Mouse (Mus musculus): ENCODE data around the gene Acoxl.

DNA sequence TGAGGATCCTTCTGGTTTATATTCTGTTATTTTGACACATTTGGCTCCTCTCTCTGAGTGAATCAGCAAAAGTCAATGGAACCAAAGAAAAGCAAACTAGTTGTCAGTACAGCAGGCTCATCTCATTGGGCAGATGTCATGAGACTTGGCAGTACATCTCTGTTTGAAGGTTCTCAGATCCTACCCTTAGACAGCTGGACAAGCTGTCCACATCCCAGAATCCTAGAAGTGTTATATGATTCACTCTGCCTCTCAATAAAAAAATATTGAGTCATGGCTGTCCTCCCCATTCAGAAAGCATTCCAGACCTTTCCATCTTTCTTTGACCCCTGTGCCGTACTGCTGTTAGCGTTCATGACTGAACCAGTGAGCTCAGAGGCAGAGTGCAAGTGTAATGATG, 11.7 kb downstream of the Acoxl start:
- no peak for TF ChIP-seq CTCF (IDR thresholded peaks at IDR 0.05; ENCODE audit: control insufficient read depth, insufficient read depth, low read length)
- TF ChIP-seq POLR2A (IDR thresholded peaks at IDR 0.05; ENCODE audit: borderline replicate concordance, control insufficient read depth, low read depth, low read length), result no peak
